Mouse (Mus musculus): ENCODE results near the gene Ctrb1.

DNA sequence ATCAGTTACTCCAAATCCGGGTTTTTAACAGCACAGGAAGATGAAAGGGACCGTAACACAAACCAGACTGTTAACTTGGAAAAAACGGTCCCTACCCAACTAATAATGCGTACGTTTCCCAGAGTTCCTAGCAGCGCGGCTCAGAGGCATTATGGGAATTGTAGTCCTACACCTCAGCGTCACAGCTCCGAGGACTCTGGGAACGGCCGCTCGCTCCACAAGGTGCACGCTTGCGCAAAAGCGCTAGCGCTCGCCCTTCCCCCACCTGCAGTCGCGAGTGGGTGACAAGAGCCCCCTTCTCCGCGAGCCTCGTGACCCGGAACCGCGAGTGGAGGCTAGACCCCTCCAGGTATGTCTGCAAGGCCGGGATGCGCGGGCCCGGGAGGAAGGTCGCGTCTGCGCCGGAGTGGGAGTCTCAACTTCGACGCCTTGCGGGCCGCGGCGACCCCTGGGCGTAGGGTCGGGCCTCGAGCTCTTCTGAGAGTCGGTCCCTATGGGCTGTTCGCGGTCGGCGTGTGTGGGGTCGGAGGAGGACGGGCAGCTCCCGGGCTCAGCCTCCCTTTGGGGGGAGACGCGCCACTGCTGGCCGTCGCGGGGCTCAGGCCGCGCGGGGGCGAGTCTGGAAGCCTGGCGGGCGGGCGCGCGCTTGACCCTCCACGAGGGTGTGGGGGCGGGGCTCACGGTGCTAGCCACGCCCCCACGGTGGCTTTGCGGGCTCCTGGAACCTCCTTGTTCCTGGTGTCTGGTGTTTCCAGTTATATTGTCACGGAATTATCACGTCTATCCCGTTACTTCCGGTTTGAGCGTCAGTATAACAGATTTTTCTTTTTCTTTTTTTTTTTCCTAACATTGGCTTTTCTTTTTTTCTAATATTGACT is 47.3 kb downstream of the Ctrb1 start, which contains the start of gene Zfp1:
- TF ChIP-seq POLR2A (IDR thresholded peaks at IDR 0.05; ENCODE audit: insufficient read length, low read depth), result peak; percentile 76
- peak; percentile 60 for TF ChIP-seq POLR2AphosphoS2 (IDR thresholded peaks at IDR 0.05; ENCODE audit: insufficient read length, low read depth)
- no peak for TF ChIP-seq USF1 (IDR thresholded peaks at IDR 0.05; ENCODE audit: low read depth)
- TF ChIP-seq MAX (IDR thresholded peaks at IDR 0.05; ENCODE audit: low read depth), result no peak
- TF ChIP-seq CEBPB (IDR thresholded peaks at IDR 0.05; ENCODE audit: insufficient read depth, poor library complexity, severe bottlenecking), result 0 out of 2 replicates have a peak, but pooled peaks have one; percentile 12
- no peak for TF ChIP-seq TCF12 (IDR thresholded peaks at IDR 0.05; ENCODE audit: insufficient read depth, poor library complexity, severe bottlenecking)
